Mouse (Mus musculus): ENCODE data around the gene Arpc5. TPM values are rescaled to one million over a fixed set of nuclear protein-coding genes. Genes with fewer than 3 reads are reported as not detected.

Gene Arpc5
- total RNA-seq, 1 experiment from 2014 or later, result 124 TPM

DNA sequence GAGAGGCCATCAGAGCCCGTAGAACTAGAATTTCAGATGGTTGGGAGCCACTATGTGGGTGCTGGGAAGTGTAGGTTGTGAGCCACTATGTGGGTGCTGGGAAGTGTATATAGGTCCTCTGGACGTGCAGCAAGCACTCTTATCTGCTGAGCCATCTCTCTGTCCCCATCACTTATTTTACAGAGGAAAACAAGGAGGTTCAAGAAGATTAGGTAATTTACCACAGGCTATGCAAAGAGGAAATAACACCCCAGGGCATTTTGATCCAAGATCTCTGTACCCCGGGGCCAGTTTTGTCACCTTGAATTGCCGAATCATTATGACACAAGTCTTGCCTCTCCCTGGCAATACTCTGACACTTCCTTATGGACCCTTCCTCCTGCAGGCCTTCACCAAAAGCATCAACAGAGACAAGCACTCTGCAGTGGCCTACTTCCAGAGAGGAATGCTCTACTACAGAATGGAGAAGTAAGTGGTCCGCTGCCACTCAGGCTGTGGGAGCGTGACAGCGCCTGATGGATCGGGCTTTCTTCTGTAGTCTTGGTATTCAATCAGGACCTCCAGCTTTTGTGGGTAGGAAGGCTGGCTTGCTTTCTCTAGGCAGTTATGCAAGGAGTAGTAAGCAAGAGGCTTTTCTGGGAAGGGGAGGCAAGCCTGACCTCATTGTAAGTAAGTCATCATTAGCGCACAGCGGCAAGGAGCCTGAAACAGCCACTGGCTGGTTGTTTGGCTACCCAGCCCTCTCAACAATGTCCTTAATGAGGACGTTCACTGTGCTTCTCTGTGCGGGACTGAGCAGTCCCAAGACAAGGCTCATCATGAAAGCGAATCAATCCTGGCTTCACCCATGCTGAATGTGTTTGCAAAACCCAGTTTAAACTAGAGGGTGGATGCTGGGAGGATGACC, 44.4 kb downstream of the Arpc5 start:
- DNase-seq, result no peak

DNA sequence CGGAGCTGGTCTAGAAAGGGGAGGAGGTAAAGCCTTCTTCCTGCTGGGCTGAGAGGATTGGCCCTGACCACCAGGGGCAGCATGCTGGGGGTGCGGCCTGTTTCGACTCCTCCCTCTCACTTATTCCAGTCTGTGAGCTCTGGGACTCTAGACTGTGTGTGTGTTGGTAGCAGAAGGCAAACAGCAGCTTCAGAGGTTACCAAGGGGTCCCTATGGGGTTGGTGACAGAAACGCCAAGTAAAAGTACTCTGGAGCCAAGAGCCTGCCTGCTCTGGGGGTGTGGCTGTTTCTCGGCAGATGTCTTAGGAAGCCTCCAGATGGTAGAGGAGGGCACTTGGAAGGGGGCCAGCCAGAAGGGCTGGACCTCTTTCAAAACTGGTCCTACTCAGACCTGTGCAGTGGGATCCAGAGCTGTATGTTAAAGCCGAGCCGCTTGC, 48.9 kb downstream of the Arpc5 start:
- no peak for DNase-seq

DNA sequence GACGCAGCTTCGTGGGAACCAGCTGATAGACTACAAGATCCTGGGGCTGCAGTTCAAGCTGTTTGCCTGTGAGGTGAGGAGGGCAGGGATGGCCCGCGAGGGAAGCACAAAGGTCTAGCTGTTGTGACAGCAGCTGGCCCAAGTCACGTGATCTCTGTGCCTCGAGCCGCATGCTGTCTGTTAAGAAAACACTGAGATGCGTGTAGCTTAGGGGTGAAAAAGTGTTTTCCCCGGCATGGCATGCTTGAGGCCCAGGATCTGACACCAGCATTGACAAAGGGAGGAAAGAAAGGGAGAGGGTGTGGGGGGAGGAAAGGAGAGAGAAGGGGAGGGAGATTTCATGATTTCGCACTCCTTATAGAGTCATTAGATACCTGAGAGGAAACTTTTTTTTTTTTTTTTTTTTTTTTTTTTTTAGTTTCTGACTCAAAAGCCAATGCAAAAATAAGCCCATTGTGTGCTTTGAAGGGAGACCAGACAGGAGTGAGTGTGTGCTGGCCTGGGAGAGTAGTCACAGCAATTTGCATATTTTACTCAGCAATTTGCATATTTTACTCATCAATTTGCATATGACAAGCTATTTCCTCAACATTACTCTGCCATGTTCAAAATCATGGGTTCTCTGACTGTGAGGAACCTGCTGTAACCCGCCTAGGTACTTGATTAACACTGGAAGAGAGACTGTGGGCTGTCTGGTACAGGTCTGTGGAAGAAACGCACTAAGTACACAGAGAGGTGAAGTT, 50.9 kb downstream of the Arpc5 start:
- no peak for DNase-seq

DNA sequence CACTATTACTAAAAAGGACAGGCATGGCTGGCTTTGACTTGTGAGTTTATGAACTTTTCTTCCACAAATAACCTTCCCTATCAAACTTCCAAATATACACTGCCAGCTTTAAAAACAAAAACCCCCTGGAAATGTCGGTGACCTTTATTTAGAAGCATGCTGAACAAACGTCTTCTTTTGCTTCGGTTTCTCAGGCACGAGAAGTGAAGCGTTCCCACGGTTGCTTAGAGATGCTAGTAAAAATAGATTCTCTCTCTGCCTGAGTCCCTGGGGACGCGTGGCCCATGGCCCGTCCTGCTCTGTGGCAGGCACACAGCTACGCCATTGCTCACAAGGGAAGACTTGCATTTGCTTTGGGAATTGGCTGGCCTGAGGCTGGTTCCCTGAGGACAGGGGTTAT, 51.5 kb downstream of the Arpc5 start:
- DNase-seq, result peak; percentile 22

DNA sequence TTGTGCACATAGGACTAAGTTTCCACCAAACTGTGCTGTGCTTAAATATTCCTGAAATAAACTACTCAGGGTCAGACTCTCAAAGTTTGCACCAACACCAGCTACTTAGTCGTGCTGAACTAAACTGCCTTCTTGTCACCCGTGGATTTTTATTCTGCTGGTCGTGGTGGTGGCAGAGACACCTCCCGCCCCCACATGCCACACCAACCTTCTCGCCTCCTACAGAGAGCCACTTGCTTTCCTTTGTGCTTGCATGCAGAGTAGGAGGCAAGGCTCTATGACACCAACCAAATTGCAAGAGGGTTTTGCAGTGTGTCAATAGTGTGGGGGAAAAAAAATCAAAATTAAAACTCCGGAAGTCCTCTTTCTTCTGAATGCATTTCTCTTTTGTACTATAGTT, 53.2 kb downstream of the Arpc5 start:
- no peak for DNase-seq

DNA sequence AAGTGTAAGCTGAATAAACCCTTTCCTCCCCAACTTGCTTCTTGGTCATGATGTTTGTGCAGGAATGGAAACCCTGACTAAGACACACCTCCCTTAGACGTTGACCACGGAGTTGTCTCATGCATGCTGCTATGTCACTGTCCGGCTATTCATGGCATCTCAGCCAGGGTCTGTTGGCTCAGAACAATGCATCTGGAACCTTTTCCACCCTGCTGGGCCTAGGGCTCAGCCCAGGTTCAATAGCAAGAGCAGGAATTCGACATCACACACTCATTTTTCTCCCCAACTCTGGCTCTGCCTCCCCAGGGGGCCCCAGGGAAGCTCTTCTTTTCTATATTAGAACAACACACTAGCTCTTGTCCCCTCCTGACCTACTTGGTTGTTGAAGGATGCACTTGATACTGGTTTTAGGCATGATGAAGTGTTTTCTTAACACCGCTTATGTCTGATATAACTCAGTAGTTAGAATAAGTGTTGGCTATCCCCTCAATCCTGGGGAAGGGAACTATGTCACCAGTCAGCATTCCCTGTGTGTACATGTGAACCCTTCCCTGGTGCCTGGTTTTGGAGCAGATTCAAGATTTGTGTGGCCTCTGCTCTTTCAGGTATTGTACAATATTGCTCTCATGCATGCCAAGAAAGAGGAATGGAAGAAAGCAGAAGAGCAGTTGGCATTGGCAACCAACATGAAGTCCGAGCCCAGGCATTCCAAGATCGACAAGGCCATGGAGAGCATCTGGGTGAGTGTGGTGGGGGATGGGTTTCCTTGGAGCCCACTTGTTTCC, 54.8 kb downstream of the Arpc5 start:
- DNase-seq, result no peak

DNA sequence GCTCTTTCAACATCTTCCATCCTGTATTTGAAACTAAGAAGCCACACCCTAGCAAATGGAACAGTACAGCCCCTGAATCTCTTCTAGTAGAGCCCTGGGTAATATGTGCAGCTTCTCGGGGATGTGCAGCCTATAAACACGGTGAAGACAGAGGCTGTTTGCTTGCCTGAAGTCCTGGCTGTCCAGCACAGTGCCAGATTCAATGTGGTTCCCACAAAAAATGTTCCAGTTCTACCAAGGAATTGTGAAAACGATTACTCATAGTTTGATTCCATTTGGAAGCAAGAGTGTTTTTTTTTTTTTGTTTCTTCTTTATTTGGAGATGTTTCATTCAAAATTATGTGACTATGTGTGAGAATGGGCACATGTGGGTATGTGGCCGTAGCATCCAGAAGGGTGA, 55.4 kb downstream of the Arpc5 start:
- no peak for DNase-seq

DNA sequence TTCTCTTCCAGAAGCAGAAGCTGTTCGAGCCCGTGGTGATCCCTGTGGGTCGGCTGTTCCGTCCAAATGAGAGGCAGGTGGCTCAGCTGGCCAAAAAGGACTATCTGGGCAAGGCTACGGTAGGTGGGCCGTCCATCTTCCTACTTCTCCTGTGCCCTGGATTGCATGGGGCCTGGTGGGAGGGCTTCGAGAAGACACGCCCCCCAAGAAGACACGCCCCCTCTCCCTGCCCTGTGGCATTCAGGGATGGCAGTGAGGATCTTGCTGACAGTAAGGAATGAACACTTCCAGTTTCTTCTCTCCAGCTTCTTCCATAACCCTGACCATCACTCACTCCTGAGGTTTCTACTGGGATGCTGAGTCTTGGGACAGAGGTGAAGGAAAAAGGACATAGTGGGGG, 57.9 kb downstream of the Arpc5 start:
- no peak for DNase-seq

Other genes starting within 250 kb of the Arpc5 start
- gene Apobec4, start 16.0 kb upstream of the Arpc5 start, total RNA-seq (2021), result not detected in 2 replicates
- gene Rgl1, start 191 bp upstream of the Arpc5 start, total RNA-seq (2021), result 18.2 and 31.1 TPM in 2 replicates
- gene Ncf2, start 33.7 kb downstream of the Arpc5 start, total RNA-seq (2021), result 4.0 and 4.2 TPM in 2 replicates
- gene Smg7, start 136.1 kb downstream of the Arpc5 start, total RNA-seq (2021), result 68.2 and 70.2 TPM in 2 replicates
- 0.76 and 1.2 TPM in 2 replicates for gene Nmnat2, start 188.5 kb downstream of the Arpc5 start, total RNA-seq (2021)